ENCODE assay signal across 7 mouse cellular contexts in genomic region chr5:131083072-131083657, GRCm38 (mm10).
DNase-seq lines count a peak whose midpoint lies in the region; ATAC-seq lines count a peak whose summit lies in the region.

No protein-coding gene starts in this region.

- intact Hi-C loops in left cerebral cortex, postnatal 10 days (cut with DNase I): no loop called here
- intact Hi-C loops in left cerebral cortex, postnatal 36 days (cut with DNase I): loop anchor here (10.0 kb wide), 1 partner anchor 172 kb away; no protein-coding TSS in a partner anchor

- DNase-seq in left cerebral cortex, adult 11 months (ENCODE audit: low spot score): peak; percentile 14
- no peak for DNase-seq in left cerebral cortex, postnatal 10 days (ENCODE audit: extremely low spot score in 1 of 2, low spot score in 2 of 2)
- peak; percentile 49 for DNase-seq in embryo, embryonic 11 days
- peak; percentile 14 to 15 for DNase-seq in left cerebral cortex, postnatal 36 days (ENCODE audit: low spot score in 2 of 2)
- peak; percentile 48 for DNase-seq in skeletal muscle tissue, adult 2 months (ENCODE audit: low read depth, low spot score)

- no peak for ATAC-seq in granulocyte monocyte progenitor cell, adult 5-6 weeks (replicated peaks; ENCODE audit: poor library complexity, severe bottlenecking)
- ATAC-seq in megakaryocyte, adult 5-6 weeks (ENCODE audit: poor library complexity, severe bottlenecking): no peak

Comparison
In these comparisons a context has a peak if more than half of its experiments do, and no peak if none do; other contexts are left out.
1. DNase-seq: peak in left cerebral cortex, adult 11 months (single experiment), embryo, embryonic 11 days (single experiment), left cerebral cortex, postnatal 36 days (2 of 2) and skeletal muscle tissue, adult 2 months (single experiment); none in left cerebral cortex, postnatal 10 days (0 of 2).